Comparison of ENCODE assay signal across 9 mouse cellular contexts in the genomic region with DNA sequence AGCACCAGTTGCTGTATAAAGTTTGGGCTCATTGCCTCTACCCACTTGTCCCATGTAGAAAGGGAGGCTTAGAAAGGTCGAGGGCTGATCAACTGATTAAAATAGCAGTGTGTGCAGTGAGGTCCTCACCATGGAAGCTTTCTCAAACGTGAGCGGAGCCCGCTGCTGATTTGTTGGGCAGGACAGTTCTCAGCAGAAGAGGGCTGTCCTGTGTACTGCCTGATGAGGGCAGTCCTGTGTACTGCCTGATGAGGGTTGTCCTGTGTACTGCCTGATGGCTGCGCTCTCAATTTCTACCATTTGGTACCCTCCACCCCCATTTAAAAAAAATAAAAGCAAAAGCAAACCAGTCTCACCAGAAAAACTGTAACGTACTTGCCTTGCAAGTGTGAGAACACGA.
A peak's percentile ranks its signal among the peaks of the same experiment; 100 is the strongest.
DNase-seq lines count a peak whose midpoint lies in the region; ATAC-seq lines count a peak whose summit lies in the region.
"Had no signal": no experiment of that assay in that cellular context is flagged by ENCODE, and none has a peak within 500 bp of the region (broad histone marks: within the 10 kb centered on the region; RNA-seq: fewer than 3 reads in every experiment).

No protein-coding gene starts in this region.

- ATAC-seq in kidney, embryonic 15.5 days (replicated peaks; ENCODE audit: low FRiP score), result no peak
- peak; percentile 61 for ATAC-seq in intestine, embryonic 14.5 days (replicated peaks; ENCODE audit: low FRiP score, low TSS enrichment, low read depth)
- no peak for ATAC-seq in neural tube, embryonic 15.5 days (ENCODE audit: low FRiP score)

- DNase-seq in kidney, postnatal 10 days, result no peak
- DNase-seq in ZHBTc4 (ENCODE audit: low read depth, low spot score), result peak; percentile 89
- no peak for DNase-seq in intestine, embryonic 14.5 days (ENCODE audit: low spot score)
- no peak for DNase-seq in ovary, adult 18-20 months (ENCODE audit: low spot score)
- no peak for DNase-seq in lung, postnatal 36 days
- DNase-seq in layer of hippocampus, postnatal 10 days (ENCODE audit: low spot score in 2 of 2), result no peak

- peak overlapping the region; percentile 33 for H3K4me2 ChIP-seq in kidney, embryonic 15.5 days
- peak overlapping the region; percentile 31 for H3K4me2 ChIP-seq in intestine, embryonic 14.5 days (ENCODE audit: low read length)
- H3K4me2 ChIP-seq in neural tube, embryonic 15.5 days, result peak overlapping the region; percentile 32; the same call in 1 of the 2 replicates

- H3K27ac ChIP-seq in kidney, embryonic 15.5 days, result no peak overlapping the region
- H3K27ac ChIP-seq in intestine, embryonic 14.5 days (ENCODE audit: low read depth), result no peak overlapping the region
- peak overlapping the region; percentile 4 for H3K27ac ChIP-seq in neural tube, embryonic 15.5 days (replicated peaks)

- no peak overlapping the region for H3K9ac ChIP-seq in kidney, embryonic 15.5 days
- no peak overlapping the region for H3K9ac ChIP-seq in intestine, embryonic 14.5 days (ENCODE audit: low read length)
- no peak overlapping the region for H3K9ac ChIP-seq in neural tube, embryonic 15.5 days (replicated peaks)

- peaks cover 38% of the 10 kb centered on the region for H3K4me1 ChIP-seq in kidney, embryonic 15.5 days
- peaks cover 25% of the 10 kb centered on the region for H3K4me1 ChIP-seq in intestine, embryonic 14.5 days (replicated peaks; ENCODE audit: control insufficient read depth, insufficient read depth, low read length)
- peaks cover 51% of the 10 kb centered on the region for H3K4me1 ChIP-seq in neural tube, embryonic 15.5 days

- WGBS in kidney, embryonic 15.5 days, result 37% methylated on average over 7 of the region's 7 CpGs
- WGBS in intestine, embryonic 14.5 days, result 49% methylated on average over 7 of the region's 7 CpGs
- WGBS in neural tube, embryonic 15.5 days, result 54% methylated on average over 7 of the region's 7 CpGs

- H3K9me3 ChIP-seq in kidney, embryonic 15.5 days (replicated peaks), result no peaks in the 10 kb centered on the region
- H3K9me3 ChIP-seq in intestine, embryonic 14.5 days (ENCODE audit: control insufficient read depth, low read length), result no peaks in the 10 kb centered on the region
- H3K9me3 ChIP-seq in neural tube, embryonic 15.5 days (replicated peaks), result no peaks in the 10 kb centered on the region

- H3K36me3 ChIP-seq in kidney, embryonic 15.5 days, result no peaks in the 10 kb centered on the region
- H3K36me3 ChIP-seq in intestine, embryonic 14.5 days (ENCODE audit: control insufficient read depth, insufficient read depth, low read length), result no peaks in the 10 kb centered on the region
- H3K36me3 ChIP-seq in neural tube, embryonic 15.5 days, result no peaks in the 10 kb centered on the region

- no peak overlapping the region for H3K4me3 ChIP-seq in kidney, embryonic 15.5 days (replicated peaks)
- H3K4me3 ChIP-seq in intestine, embryonic 14.5 days (ENCODE audit: low read depth, low read length), result no peak overlapping the region
- no peak overlapping the region for H3K4me3 ChIP-seq in neural tube, embryonic 15.5 days (replicated peaks)
- H3K4me3 ChIP-seq: erythroblast, embryonic 14.5 days had no signal

- peaks cover 95% of the 10 kb centered on the region for H3K27me3 ChIP-seq in kidney, embryonic 15.5 days
- H3K27me3 ChIP-seq in intestine, embryonic 14.5 days (replicated peaks; ENCODE audit: control insufficient read depth, insufficient read depth, low read length), result peaks cover 19% of the 10 kb centered on the region
- peaks cover 60% of the 10 kb centered on the region for H3K27me3 ChIP-seq in neural tube, embryonic 15.5 days (replicated peaks)
